Mouse (Mus musculus): ENCODE measurements at regions not wholly inside any gene's neighbourhood (a gene's known extent, or its start where the extent isn't known, plus 50 kb on each side); places are given as distances from the start of the nearest gene placed in this dataset.

- DNase-seq (ENCODE audit: low spot score in 2 of 2) = no peak
Measured at GRCm38 (mm10) chr6:73401059-73401458, 68.4 kb downstream of the 4931417E11Rik start.

GRCm38 (mm10) chr6:73389301-73389700 is 80.2 kb downstream of the 4931417E11Rik start:
- no peak for DNase-seq (ENCODE audit: low spot score in 2 of 2)

- no peak for DNase-seq (ENCODE audit: low spot score in 2 of 2)
Measured at GRCm38 (mm10) chr6:73386261-73386660, 83.2 kb downstream of the 4931417E11Rik start.

GRCm38 (mm10) chr6:73379825-73380224 is 89.6 kb downstream of the 4931417E11Rik start:
- no peak for DNase-seq (ENCODE audit: low spot score in 2 of 2)

GRCm38 (mm10) chr6:73377884-73378283 is 91.6 kb downstream of the 4931417E11Rik start:
- no peak for DNase-seq (ENCODE audit: low spot score in 2 of 2)

- DNase-seq (ENCODE audit: low spot score in 2 of 2) = no peak
Measured at GRCm38 (mm10) chr6:73376291-73376690, 93.2 kb downstream of the 4931417E11Rik start.

- no peak for DNase-seq (ENCODE audit: low spot score in 2 of 2)
Measured at GRCm38 (mm10) chr6:73372901-73373300, 96.6 kb downstream of the 4931417E11Rik start.

- DNase-seq (ENCODE audit: low spot score in 2 of 2) = no peak
Measured at GRCm38 (mm10) chr6:73371866-73372265, 97.6 kb downstream of the 4931417E11Rik start.

GRCm38 (mm10) chr6:73370901-73371300 is 98.6 kb downstream of the 4931417E11Rik start:
- DNase-seq (ENCODE audit: low spot score in 2 of 2) = no peak

GRCm38 (mm10) chr6:73368836-73369141 is 100.7 kb downstream of the 4931417E11Rik start:
- DNase-seq (ENCODE audit: low spot score in 2 of 2) = no peak

GRCm38 (mm10) chr6:73368047-73368835 is 101.2 kb downstream of the 4931417E11Rik start:
- DNase-seq (ENCODE audit: low spot score in 2 of 2) = no peak

GRCm38 (mm10) chr6:73367616-73368015 is 101.9 kb downstream of the 4931417E11Rik start:
- peak; percentile 16 to 40 for DNase-seq (ENCODE audit: low spot score in 2 of 2)

- no peak for DNase-seq (ENCODE audit: low spot score in 2 of 2)
Measured at GRCm38 (mm10) chr6:73366626-73367025, 102.8 kb downstream of the 4931417E11Rik start.

GRCm38 (mm10) chr6:73365306-73365705 is 104.2 kb downstream of the 4931417E11Rik start:
- no peak for DNase-seq (ENCODE audit: low spot score in 2 of 2)

- no peak for DNase-seq (ENCODE audit: low spot score in 2 of 2)
Measured at GRCm38 (mm10) chr6:73334995-73335394, 86.8 kb downstream of the Suclg1 start.

- DNase-seq (ENCODE audit: low spot score in 2 of 2) = no peak
Measured at GRCm38 (mm10) chr6:73329666-73330065, 81.5 kb downstream of the Suclg1 start.
